Mouse (Mus musculus) embryonic facial prominence, embryonic 15.5 days (tissue): ENCODE measurements around the gene Rab11fip4. TPM values are rescaled to one million over a fixed set of nuclear protein-coding genes. Genes with fewer than 3 reads are reported as not detected.
A peak's percentile ranks its signal among the peaks of the same experiment; 100 is the strongest.

ENCODE experiments used
- ATAC-seq: fragments of 200-750 bp; cut with Nextera tagmentation; 2 replicates; pipeline ENCODE4 v1.8.0; 2017; ENCODE audit warnings: low read depth, moderate TSS enrichment; ENCODE audit not compliant: insufficient number of reproducible peaks, low FRiP score, low TSS enrichment
- H3K27ac ChIP-seq: fragments of 300-500 bp; sonication (generic); replicated peaks from 2 replicates; pipeline ENCODE4 v1.5.1; 2015; ENCODE audit warnings: mild to moderate bottlenecking, inconsistent platforms
- H3K27me3 ChIP-seq: fragments of 300-500 bp; sonication (generic); 2 replicates; pipeline ENCODE4 v1.6.1; 2015; ENCODE audit warnings: inconsistent platforms
- H3K36me3 ChIP-seq: fragments of 300-500 bp; sonication (generic); 2 replicates; pipeline ENCODE4 v1.6.1; 2015; ENCODE audit warnings: mild to moderate bottlenecking, inconsistent platforms
- H3K4me1 ChIP-seq: fragments of 300-500 bp; sonication (generic); 2 replicates; pipeline ENCODE4 v1.6.1; 2015; ENCODE audit warnings: inconsistent platforms
- H3K4me2 ChIP-seq: fragments of 300-500 bp; sonication (generic); replicated peaks from 2 replicates; pipeline ENCODE4 v1.6.1; 2015; ENCODE audit warnings: mild to moderate bottlenecking, inconsistent platforms
- H3K4me3 ChIP-seq: fragments of 300-500 bp; sonication (generic); replicated peaks from 2 replicates; pipeline ENCODE4 v1.5.1; 2015; ENCODE audit warnings: mild to moderate bottlenecking, inconsistent platforms
- H3K9ac ChIP-seq: fragments of 300-500 bp; sonication (generic); 2 replicates; pipeline ENCODE4 v1.6.1; 2015; ENCODE audit warnings: inconsistent platforms
- H3K9me3 ChIP-seq: fragments of 300-500 bp; sonication (generic); replicated peaks from 2 replicates; pipeline ENCODE4 v1.6.1; 2016; ENCODE audit warnings: inconsistent platforms
- WGBS: fragments of 180-500 bp; shearing (Covaris S2); methylation state at CpG from one replicate; pipeline ENCODE4 v1.1.7; 2015; 5-methylcytosine and 5-hydroxymethylcytosine counted together
- polyA plus RNA-seq: library from polyadenylated mRNA; unstranded; fragments of >200 nt; fragmentation: Nextera tagmentation; extraction: Ambion mirVana; gene quantifications from 2 replicates; pipeline ENCODE4 v1.2.1, GENCODE M21; 2015

Gene Rab11fip4
- polyA plus RNA-seq, 1 experiment from 2014 or later = 6.0 TPM

DNA sequence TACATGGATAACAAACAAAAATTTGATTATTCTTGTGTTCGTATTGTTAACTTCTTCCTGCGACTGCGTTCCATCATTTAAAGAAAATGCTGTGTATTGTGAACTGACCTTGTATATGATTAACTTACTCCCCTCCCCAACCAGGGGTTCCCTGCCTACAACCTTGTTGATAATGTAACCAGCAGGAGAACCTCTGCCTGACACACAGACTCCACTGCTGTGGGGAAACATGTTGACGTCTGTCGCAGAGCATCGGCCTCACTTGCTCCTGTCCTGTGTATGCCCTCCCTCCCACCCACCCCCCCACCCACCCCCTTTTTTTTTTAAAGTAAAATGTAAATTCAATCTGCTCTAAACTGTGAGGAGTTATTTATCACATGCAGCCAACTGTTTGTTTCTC, 9.8 kb upstream of the Rab11fip4 start:
- H3K4me1 ChIP-seq = no peaks in the 10 kb centered on the region
- no peaks in the 10 kb centered on the region for H3K9me3 ChIP-seq
- peaks cover 11% of the 10 kb centered on the region for H3K36me3 ChIP-seq
- H3K4me2 ChIP-seq = no peak overlapping the region
- no peak overlapping the region for H3K4me3 ChIP-seq
- no peaks in the 10 kb centered on the region for H3K27me3 ChIP-seq
- no peak overlapping the region for H3K9ac ChIP-seq
- no peak overlapping the region for H3K27ac ChIP-seq
- no peak for ATAC-seq
- 82% methylated on average over 6 of the region's 6 CpGs for WGBS

DNA sequence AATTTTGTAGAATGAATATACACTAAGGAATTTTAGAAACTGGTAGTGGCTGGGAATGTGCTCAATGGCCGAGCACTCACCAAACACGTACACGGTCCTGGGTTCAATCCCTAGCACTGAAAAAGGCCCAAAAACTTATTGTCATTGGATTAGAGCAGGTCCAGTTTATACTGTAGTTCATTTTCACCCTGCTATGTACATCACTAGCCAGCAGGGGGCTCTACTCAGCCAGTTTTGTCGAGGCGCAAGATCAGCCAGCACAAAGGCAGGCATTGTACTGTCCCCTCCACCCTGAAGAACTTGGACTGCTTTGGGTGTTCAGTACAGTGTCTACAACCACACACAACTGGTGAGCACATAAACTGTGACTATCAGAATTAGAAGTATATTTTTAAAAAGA, 6.8 kb upstream of the Rab11fip4 start:
- peak; percentile 32; the same call in 1 of the 2 replicates for ATAC-seq
- no peak overlapping the region for H3K9ac ChIP-seq
- WGBS = 4% methylated on average over 5 of the region's 5 CpGs
- H3K4me3 ChIP-seq = no peak overlapping the region
- no peaks in the 10 kb centered on the region for H3K36me3 ChIP-seq
- no peaks in the 10 kb centered on the region for H3K4me1 ChIP-seq
- no peak overlapping the region for H3K27ac ChIP-seq
- H3K4me2 ChIP-seq = no peak overlapping the region
- H3K9me3 ChIP-seq = no peaks in the 10 kb centered on the region
- peaks cover 6% of the 10 kb centered on the region for H3K27me3 ChIP-seq

DNA sequence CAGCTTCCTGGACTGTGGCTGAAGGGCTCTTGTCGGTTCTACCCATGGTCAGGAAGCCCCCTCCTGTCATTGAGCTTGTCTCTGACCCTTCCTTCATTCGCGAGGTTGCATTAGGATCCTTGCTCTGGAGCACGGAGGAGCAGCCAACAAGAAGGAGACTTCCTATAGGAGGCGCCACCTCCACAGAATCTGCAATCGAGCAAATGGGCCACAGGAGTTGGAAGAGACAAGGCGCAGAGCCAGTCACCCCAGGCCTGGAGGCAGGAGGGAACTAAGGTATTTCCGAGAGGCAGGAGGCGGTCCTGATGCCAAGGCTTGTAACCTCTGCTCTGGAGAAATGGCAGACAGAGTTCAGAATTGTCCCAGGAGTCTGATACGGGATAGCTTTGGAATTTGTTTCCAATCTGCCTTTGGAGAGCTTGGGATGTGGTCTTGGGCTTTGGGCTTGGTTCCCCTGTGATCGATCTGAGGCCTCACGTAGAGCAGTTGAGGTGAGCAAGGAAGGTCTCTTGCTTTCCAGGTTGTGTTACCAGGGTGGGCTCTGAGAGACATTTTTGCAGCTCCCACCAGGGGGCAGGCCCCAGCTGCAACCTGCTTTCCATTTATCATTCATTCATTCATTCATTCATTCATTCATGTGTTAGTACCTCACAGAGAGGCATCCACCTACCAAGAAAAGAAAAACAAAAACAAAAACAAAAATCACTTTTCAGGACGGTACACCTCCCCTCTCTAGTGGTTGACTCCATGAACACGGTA, 1.5 kb upstream of the Rab11fip4 start:
- Histone ChIP-seq H3K4me1 (peaks cover 11% of the 10 kb centered on the region), H3K27me3 (peaks cover 46% of the 10 kb centered on the region), H3K9ac (no peak overlapping the region), H3K9me3 (no peaks in the 10 kb centered on the region), H3K4me3 (no peak overlapping the region), H3K27ac (no peak overlapping the region), H3K36me3 (no peaks in the 10 kb centered on the region), H3K4me2 (no peak overlapping the region)
- ATAC-seq = no peak
- 46% methylated on average over 14 of the region's 14 CpGs for WGBS

DNA sequence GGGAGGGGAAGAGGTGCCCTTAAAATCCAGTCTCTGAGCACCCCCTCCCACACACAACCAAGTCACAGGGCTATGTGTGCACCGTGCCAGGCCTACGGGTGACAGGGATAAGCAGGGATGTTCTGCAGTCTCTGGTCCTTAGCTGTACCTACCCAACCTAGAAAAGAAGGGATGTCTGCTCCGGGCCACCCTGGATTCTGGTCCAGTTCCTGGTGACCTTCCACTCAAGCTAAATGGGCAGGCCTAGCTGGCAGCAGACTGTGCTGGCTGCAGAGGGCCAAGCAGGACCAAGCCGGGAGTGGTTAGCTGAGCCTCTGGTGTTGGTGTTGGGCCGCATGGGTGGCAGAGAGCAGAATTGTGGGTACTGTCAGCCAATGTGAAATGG, 571 bp downstream of the Rab11fip4 start:
- Histone ChIP-seq H3K4me2 (peak overlapping the region; percentile 98), H3K27me3 (peaks cover 46% of the 10 kb centered on the region)

DNA sequence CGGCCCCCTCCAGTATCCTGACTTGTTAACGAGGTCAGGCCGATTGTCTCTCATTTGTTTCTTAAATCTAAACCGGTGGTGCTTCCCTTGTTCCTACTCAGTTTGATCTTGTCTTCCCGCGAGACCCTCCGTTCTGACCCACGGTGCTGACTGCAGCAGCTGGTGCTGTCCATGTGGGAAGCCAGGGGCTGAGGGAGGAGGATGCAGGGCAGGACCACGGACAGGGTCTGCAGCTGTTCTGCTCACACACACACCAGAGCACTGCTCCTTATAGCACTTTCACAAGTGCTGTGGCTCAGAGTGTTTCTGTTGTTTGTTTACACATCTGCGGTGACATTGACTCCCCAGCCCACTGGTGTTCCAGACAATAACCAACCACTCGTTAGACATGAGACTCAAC, 2.5 kb downstream of the Rab11fip4 start:
- Histone ChIP-seq H3K27me3 (peaks cover 46% of the 10 kb centered on the region), H3K36me3 (no peaks in the 10 kb centered on the region), H3K4me3 (no peak overlapping the region), H3K4me1 (peaks cover 11% of the 10 kb centered on the region), H3K4me2 (no peak overlapping the region), H3K9me3 (no peaks in the 10 kb centered on the region), H3K27ac (no peak overlapping the region), H3K9ac (no peak overlapping the region)
- ATAC-seq = no peak
- WGBS = 34% methylated on average over 11 of the region's 11 CpGs

More for the DNA sequence above, 571 bp downstream of the Rab11fip4 start:
- H3K9me3 ChIP-seq = no peaks in the 10 kb centered on the region
- peak overlapping the region; percentile 58 for H3K4me3 ChIP-seq
- 31% methylated on average over 5 of the region's 5 CpGs for WGBS
- H3K36me3 ChIP-seq = no peaks in the 10 kb centered on the region
- peaks cover 11% of the 10 kb centered on the region for H3K4me1 ChIP-seq
- H3K9ac ChIP-seq = peak overlapping the region; percentile 33; the same call in 1 of the 2 replicates
- no peak overlapping the region for H3K27ac ChIP-seq
- ATAC-seq = no peak

DNA sequence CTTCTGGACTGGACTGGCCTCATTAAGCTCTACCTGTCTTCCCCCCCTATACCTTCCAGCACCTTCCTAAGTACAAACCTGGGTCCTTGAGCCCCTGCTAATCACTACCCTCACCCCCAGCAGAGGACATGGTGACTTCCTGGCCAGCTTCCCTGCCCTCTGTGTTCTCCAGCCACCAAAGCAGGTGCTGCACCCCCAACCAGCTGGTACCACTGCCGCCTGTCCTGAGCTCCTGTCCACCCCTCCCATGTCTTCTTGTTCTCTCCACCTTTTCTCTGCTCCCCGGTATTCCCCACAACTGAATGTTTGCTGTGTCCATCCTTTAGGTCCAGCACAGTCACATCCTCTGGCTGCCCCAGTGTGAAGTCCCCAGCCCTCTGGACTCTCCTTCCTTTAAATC, 19.4 kb downstream of the Rab11fip4 start:
- 60% methylated on average over 2 of the region's 2 CpGs for WGBS
- no peak for ATAC-seq

DNA sequence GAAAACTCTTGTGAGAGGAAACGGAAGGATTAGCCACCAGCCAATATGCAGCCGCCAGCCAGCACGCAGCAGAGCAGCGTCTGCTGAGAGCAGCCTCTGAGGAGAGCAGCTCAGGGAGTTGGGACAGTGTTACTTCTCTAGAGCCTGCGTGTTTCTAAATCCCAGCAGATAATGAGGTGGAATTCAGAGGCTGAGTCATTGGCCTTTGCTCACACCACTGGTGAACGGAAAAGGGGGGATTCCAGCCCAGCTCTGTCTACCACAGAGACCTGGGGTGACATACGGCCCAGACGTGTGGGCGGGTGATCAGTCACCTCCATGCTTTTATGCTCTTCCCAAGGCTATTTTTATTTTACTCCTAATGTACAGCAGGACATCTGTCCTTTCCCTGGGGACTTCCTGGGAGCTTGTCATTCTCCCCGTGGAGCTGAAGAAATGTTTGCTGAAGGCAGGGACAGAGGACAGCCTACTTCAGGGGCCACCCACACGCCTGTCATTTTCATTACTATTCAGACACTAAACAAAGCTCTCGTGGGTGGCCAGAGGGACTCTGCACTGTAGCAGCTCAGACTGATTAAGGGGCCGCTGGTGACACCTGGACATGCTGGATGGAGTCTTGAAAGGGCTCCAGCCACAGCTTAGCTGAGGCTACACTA, 20.1 kb downstream of the Rab11fip4 start:
- no peak overlapping the region for H3K4me2 ChIP-seq
- H3K9ac ChIP-seq = no peak overlapping the region
- no peak overlapping the region for H3K27ac ChIP-seq
- no peaks in the 10 kb centered on the region for H3K27me3 ChIP-seq
- H3K36me3 ChIP-seq = no peaks in the 10 kb centered on the region
- no peaks in the 10 kb centered on the region for H3K9me3 ChIP-seq
- no peak overlapping the region for H3K4me3 ChIP-seq
- peaks cover 17% of the 10 kb centered on the region for H3K4me1 ChIP-seq
- 19% methylated on average over 13 of the region's 13 CpGs for WGBS
- ATAC-seq = no peak

More for the DNA sequence above, 19.4 kb downstream of the Rab11fip4 start:
- H3K4me3 ChIP-seq = no peak overlapping the region
- H3K9ac ChIP-seq = no peak overlapping the region
- H3K27me3 ChIP-seq = no peaks in the 10 kb centered on the region
- H3K9me3 ChIP-seq = no peaks in the 10 kb centered on the region
- no peaks in the 10 kb centered on the region for H3K36me3 ChIP-seq
- peaks cover 17% of the 10 kb centered on the region for H3K4me1 ChIP-seq
- no peak overlapping the region for H3K27ac ChIP-seq
- no peak overlapping the region for H3K4me2 ChIP-seq

DNA sequence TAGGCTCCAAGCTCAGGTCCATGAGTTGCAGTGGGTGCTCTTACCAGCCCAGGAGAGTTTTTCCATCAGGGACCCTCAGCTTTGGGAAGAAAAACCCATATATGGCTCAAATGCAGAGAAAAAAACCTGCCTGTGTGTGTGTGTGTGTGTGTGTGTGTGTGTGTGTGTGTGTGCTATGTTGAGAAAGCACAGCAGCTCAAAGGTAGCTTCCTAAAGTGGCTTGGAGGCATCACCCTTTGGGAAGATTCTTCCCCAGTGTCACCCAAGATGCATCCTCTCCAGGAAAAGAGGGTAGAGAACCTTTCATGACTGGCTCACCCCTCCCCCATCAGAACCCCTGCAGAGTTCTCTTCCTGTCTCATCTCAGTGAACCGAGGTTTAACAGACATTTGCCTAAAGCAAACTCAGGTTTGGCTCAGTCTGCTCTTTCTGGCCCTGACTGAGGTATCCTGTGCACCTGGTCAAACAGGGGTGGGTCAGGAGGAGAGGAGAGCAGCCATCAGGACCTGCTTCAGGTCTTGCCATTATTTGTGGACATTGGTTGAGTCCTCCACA, 21.1 kb downstream of the Rab11fip4 start:
- peaks cover 17% of the 10 kb centered on the region for H3K4me1 ChIP-seq
- H3K9ac ChIP-seq = no peak overlapping the region
- no peak overlapping the region for H3K27ac ChIP-seq
- no peak overlapping the region for H3K4me3 ChIP-seq
- H3K27me3 ChIP-seq = no peaks in the 10 kb centered on the region
- no peaks in the 10 kb centered on the region for H3K36me3 ChIP-seq
- ATAC-seq = no peak
- no peaks in the 10 kb centered on the region for H3K9me3 ChIP-seq
- no peak overlapping the region for H3K4me2 ChIP-seq
- 4% methylated on average over 1 of the region's 1 CpGs for WGBS

DNA sequence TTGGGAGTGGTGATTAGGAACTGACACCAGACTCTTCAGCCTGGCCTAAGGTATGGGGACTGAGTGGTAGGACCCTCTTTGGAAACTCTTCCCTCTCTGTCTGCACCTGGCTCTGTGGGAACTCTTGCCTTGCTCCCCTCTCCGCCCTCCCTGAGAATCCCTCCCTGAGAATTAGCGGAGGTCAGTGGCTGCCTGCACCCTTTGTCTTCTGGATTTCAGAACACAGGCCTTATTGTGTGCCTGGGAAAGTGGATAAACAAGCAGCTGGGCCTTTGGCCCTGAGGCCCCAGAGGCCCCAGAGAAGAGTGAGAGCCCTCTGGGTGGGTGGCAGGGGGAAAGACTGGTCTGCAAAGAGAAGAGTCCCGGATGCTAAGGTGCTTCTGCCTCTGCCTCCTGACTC, 22.1 kb downstream of the Rab11fip4 start:
- Histone ChIP-seq H3K4me1 (peaks cover 17% of the 10 kb centered on the region), H3K9me3 (no peaks in the 10 kb centered on the region), H3K9ac (no peak overlapping the region), H3K4me2 (no peak overlapping the region), H3K27ac (no peak overlapping the region), H3K4me3 (no peak overlapping the region), H3K36me3 (no peaks in the 10 kb centered on the region), H3K27me3 (no peaks in the 10 kb centered on the region)
- ATAC-seq = no peak
- 31% methylated on average over 3 of the region's 3 CpGs for WGBS

DNA sequence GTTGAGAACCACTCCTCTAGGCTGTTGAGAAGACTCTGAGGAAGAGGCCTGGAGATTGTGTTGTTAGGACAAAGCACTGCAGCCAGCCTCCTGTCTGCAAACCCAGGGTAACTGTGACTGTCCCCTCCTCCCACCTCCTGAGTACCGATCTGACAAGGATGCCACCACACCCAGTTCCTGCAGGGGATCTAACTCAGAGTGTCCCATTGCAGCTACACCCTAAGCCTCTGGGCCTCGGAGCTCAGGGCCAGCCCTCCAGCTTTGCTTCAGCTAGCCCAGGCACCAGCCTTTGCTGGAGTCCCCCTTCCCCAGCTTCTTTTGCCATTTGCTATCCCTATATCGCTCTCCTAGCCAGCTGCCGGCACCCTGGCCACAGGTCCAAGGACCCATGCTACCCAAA, 22.7 kb downstream of the Rab11fip4 start:
- Histone ChIP-seq H3K9me3 (no peaks in the 10 kb centered on the region), H3K27me3 (no peaks in the 10 kb centered on the region), H3K4me1 (peaks cover 17% of the 10 kb centered on the region), H3K4me3 (no peak overlapping the region), H3K9ac (no peak overlapping the region), H3K36me3 (no peaks in the 10 kb centered on the region), H3K4me2 (no peak overlapping the region), H3K27ac (no peak overlapping the region)
- 42% methylated on average over 4 of the region's 4 CpGs for WGBS
- ATAC-seq = no peak

DNA sequence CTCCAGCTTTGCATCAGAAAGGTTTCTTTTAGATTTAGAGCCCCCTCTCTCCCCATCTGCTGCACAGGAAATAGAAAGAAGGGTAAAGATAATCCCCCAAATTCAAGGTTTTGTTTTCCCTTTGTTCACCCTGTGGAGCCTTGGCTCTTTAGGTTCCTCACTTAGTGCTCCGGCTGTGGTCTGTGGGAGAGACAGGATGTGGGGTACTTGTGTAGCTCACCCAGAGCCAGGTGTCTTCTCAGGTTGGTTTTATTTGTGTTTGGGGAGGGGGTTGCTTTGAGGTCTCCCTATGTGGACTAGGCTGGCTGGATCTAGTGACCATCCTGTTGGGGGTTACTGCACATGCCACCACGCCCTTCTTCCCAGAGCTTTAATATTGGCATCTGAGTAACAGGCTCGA, 23.9 kb downstream of the Rab11fip4 start:
- no peak for ATAC-seq
- Histone ChIP-seq H3K4me1 (peaks cover 17% of the 10 kb centered on the region), H3K9ac (no peak overlapping the region), H3K4me2 (no peak overlapping the region), H3K9me3 (no peaks in the 10 kb centered on the region), H3K27me3 (no peaks in the 10 kb centered on the region), H3K27ac (no peak overlapping the region), H3K36me3 (no peaks in the 10 kb centered on the region), H3K4me3 (no peak overlapping the region)
- 76% methylated on average over 3 of the region's 3 CpGs for WGBS
